27 mouse cellular contexts compared by ENCODE assay signal in the genomic region with DNA sequence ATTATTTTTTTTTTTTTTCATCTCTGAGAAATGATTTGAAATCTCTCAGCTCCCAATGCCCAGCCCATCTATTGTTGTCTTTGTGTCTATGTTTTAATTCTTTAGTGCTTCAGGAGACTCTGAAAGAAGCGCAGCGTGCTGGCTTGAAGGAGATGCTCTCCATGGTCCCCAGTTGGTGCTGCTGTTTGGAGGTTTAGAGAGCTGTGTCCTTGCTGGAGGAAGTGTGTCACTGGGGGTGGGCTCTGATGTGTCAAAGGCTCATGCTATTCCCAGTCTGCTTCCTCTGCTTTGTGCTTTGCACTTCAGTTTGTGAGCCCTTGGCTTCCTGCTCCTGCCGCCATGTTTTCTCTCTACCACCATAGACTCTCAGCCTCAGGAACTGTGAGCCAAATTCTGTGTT. TPM values are rescaled to one million over a fixed set of nuclear protein-coding genes. Genes with fewer than 3 reads are reported as not detected.
DNase-seq lines count a peak whose midpoint lies in the region; ATAC-seq lines count a peak whose summit lies in the region.
"Had no signal": no experiment of that assay in that cellular context is flagged by ENCODE, and none has a peak within 500 bp of the region (broad histone marks: within the 10 kb centered on the region; RNA-seq: fewer than 3 reads in every experiment).

No protein-coding gene starts in this region.

- DNase-seq in heart, adult 11 months = peak; percentile 52
- DNase-seq in heart, adult 8-10 months (ENCODE audit: low spot score) = no peak
- peak; percentile 2 for DNase-seq in liver, embryonic 11.5 days (ENCODE audit: low spot score)
- no peak for DNase-seq in liver
- DNase-seq in R1 (ENCODE audit: low read depth, low spot score) = peak; percentile 39
- DNase-seq: adrenal gland, adult 2 months; adrenal gland, postnatal 10 days; adrenal gland, postnatal 25 days; B cell, adult 2 months; cerebellum, adult 11 months; cerebellum, adult 18-20 months; cerebellum, adult 8-10 months; cerebellum, adult 9-11 months; cerebellum, postnatal 14 days; cerebellum, postnatal 36 days; embryo, embryonic 11 days had no signal

- H3K4me3 ChIP-seq in liver, embryonic 11.5 days (ENCODE audit: low read depth, low read length) = no peak overlapping the region
- H3K4me3 ChIP-seq: embryonic facial prominence, embryonic 13.5 days; embryonic facial prominence, embryonic 15.5 days; erythroblast, embryonic 14.5 days; forebrain, embryonic 10.5 days; forebrain, embryonic 12.5 days had no signal

- H3K9ac ChIP-seq in liver, embryonic 11.5 days (ENCODE audit: low read depth, low read length) = no peak overlapping the region
- H3K9ac ChIP-seq: embryonic facial prominence, embryonic 13.5 days; embryonic facial prominence, embryonic 15.5 days; forebrain, embryonic 12.5 days had no signal

- no peaks in the 10 kb centered on the region for H3K36me3 ChIP-seq in liver, embryonic 11.5 days (ENCODE audit: control insufficient read depth, insufficient read depth, low read length)
- H3K36me3 ChIP-seq: embryonic facial prominence, embryonic 13.5 days; embryonic facial prominence, embryonic 15.5 days; forebrain, embryonic 10.5 days; forebrain, embryonic 12.5 days; G1E had no signal

- no peak for ATAC-seq in liver, embryonic 11.5 days (replicated peaks; ENCODE audit: low FRiP score)
- ATAC-seq: CD4-positive, CD25-positive, alpha-beta regulatory T cell, adult 4 months; forebrain, embryonic 14.5 days; forebrain, embryonic 16.5 days; Patski had no signal

- no peaks in the 10 kb centered on the region for H3K27me3 ChIP-seq in liver, embryonic 11.5 days (replicated peaks; ENCODE audit: control insufficient read depth, insufficient read depth, low read length)
- H3K27me3 ChIP-seq: CH12.LX; embryonic facial prominence, embryonic 13.5 days; embryonic facial prominence, embryonic 15.5 days; forebrain, embryonic 12.5 days; Patski had no signal

- WGBS in liver, embryonic 11.5 days = 93% methylated on average over 3 of the region's 3 CpGs

- no peak overlapping the region for H3K27ac ChIP-seq in liver, embryonic 11.5 days (ENCODE audit: low read depth, low read length)
- H3K27ac ChIP-seq: embryonic facial prominence, embryonic 13.5 days; embryonic facial prominence, embryonic 15.5 days; forebrain, embryonic 10.5 days; forebrain, embryonic 12.5 days had no signal

- H3K9me3 ChIP-seq in liver, embryonic 11.5 days (ENCODE audit: control insufficient read depth, low read length) = no peaks in the 10 kb centered on the region
- H3K9me3 ChIP-seq: embryonic facial prominence, embryonic 13.5 days; embryonic facial prominence, embryonic 15.5 days; forebrain, embryonic 12.5 days had no signal

- no peaks in the 10 kb centered on the region for H3K4me1 ChIP-seq in liver, embryonic 11.5 days (replicated peaks; ENCODE audit: control insufficient read depth, insufficient read depth, low read length)
- H3K4me1 ChIP-seq: embryonic facial prominence, embryonic 15.5 days; forebrain, embryonic 10.5 days; forebrain, embryonic 12.5 days had no signal

- H3K4me2 ChIP-seq in liver, embryonic 11.5 days = no peak overlapping the region
- H3K4me2 ChIP-seq: embryonic facial prominence, embryonic 13.5 days; embryonic facial prominence, embryonic 15.5 days; forebrain, embryonic 12.5 days had no signal

RNA-seq across cellular contexts. Expression of gene F2rl1, which starts 43.3 kb away (rescaled TPM):
- total RNA-seq in heart, adult 8-10 months (2022) = under 1 TPM; 0.31 to 0.72 (median 0.66) TPM
- 0.21 and 0.43 TPM in 2 replicates for polyA plus RNA-seq in liver, embryonic 11.5 days (2014; fragmentation: Nextera tagmentation; extraction: Ambion mirVana)
- total RNA-seq: CH12.LX had no signal
- polyA plus RNA-seq: erythroblast, embryonic 14.5 days; forebrain, embryonic 16.5 days; G1E had no signal

RNA-seq across cellular contexts. Expression of gene F2r, which starts 50.0 kb away (rescaled TPM):
- 10 to 100 TPM; 19.6 to 24.5 (median 21.5) TPM for total RNA-seq in heart, adult 8-10 months (2022)
- polyA plus RNA-seq in liver, embryonic 11.5 days (2014; fragmentation: Nextera tagmentation; extraction: Ambion mirVana) = 142 and 156 TPM in 2 replicates
- total RNA-seq: G1E had no signal

Comparison
In these comparisons a context has a peak if more than half of its experiments do, and no peak if none do; other contexts are left out.
1. DNase-seq: peak in heart, adult 11 months (single experiment), liver, embryonic 11.5 days (single experiment) and R1 (single experiment); none in heart, adult 8-10 months (single experiment) and liver (single experiment).